Mouse (Mus musculus) liver, adult 2 months (tissue): ENCODE data around the gene Lmx1b.

Experiments used
- CTCF ChIP-seq: fragments of 200-500 bp; IDR thresholded peaks from 2 replicates; pipeline ENCODE4 v1.5.1; 2011; ENCODE audit warnings: low read depth, low read length, control low read depth
- POLR2A ChIP-seq: fragments of 200-500 bp; IDR thresholded peaks from 2 replicates; pipeline ENCODE4 v1.6.1; 2011; ENCODE audit warnings: low read length, control low read depth; ENCODE audit not compliant: insufficient read depth; ENCODE audit errors: extremely low read depth

- TF ChIP-seq POLR2A (no peak), CTCF (no peak)
Measured at GRCm38 (mm10) chr2:33664661-33665060, 24.4 kb upstream of the Lmx1b start.
